Mouse (Mus musculus) adrenal gland, adult 18-20 months (tissue): ENCODE measurements around the gene Canx. TPM values are rescaled to one million over a fixed set of nuclear protein-coding genes. Genes with fewer than 3 reads are reported as not detected.
A peak's percentile ranks its signal among the peaks of the same experiment; 100 is the strongest.
"Not testable (repeated sequence)": the region's sequence is repeated elsewhere in the genome, so short reads cannot be mapped to it uniquely, and the experiment has no call there.

ENCODE experiments used
- DNase-seq, 2 experiments: peaks; one replicate each; pipeline ENCODE4 v3.0.0; 2021 to 2022; ENCODE audit warnings: low spot score in 2 of 2
- long read RNA-seq, 2 experiments: library from polyadenylated mRNA; stranded (forward); transcript quantifications; one replicate each; pipeline ENCODE4 v2.0.0; 2021
- total RNA-seq, 2 experiments: library from RNA; stranded (reverse); gene quantifications; 1 replicate in 1 of 2; 2 replicates in 1 of 2; pipeline ENCODE4 v1.2.3; 2021

Canx gene
- 100 to 1,000 TPM; 431 to 540 TPM for total RNA-seq
- long read RNA-seq, experiment 1, full-length matches to known transcripts: 269 of 322 reads
- long read RNA-seq, experiment 1, partial matches to known transcripts: 11 of 322 reads
- long read RNA-seq, experiment 1, other reads (novel, unspliced or antisense): 42 of 322 reads
- long read RNA-seq, experiment 2, full-length matches to known transcripts: 510 of 662 reads
- long read RNA-seq, experiment 2, partial matches to known transcripts: 69 of 662 reads
- long read RNA-seq, experiment 2, other reads (novel, unspliced or antisense): 83 of 662 reads

GRCm38 (mm10) chr11:50325496-50326301, at the start of gene Canx:
Gene Canx (minus strand): TSS chr11:50325673.
- DNase-seq: peak; percentile 94 to 97

- DNase-seq: peak in 1 of 2 experiments; percentile 15
Observed at GRCm38 (mm10) chr11:50374286-50375015, 49.0 kb upstream of the Canx start.

- DNase-seq: peak in 1 of 2 experiments; percentile 15
Observed at GRCm38 (mm10) chr11:50373621-50374020, 48.1 kb upstream of the Canx start.

GRCm38 (mm10) chr11:50373086-50373485, 47.6 kb upstream of the Canx start:
- no peak for DNase-seq

GRCm38 (mm10) chr11:50371911-50372310, 46.4 kb upstream of the Canx start:
- peak in 1 of 2 experiments; percentile 4 for DNase-seq

GRCm38 (mm10) chr11:50371399-50371841, 45.9 kb upstream of the Canx start:
- DNase-seq: peak; percentile 61

GRCm38 (mm10) chr11:50370969-50371368, 45.5 kb upstream of the Canx start:
- DNase-seq: peak in 1 of 2 experiments; percentile 20

GRCm38 (mm10) chr11:50369360-50369911, 44.0 kb upstream of the Canx start:
- DNase-seq: no peak

GRCm38 (mm10) chr11:50367531-50367930, 42.1 kb upstream of the Canx start:
- peak in 1 of 2 experiments; percentile 17 for DNase-seq

GRCm38 (mm10) chr11:50365322-50365721, 39.8 kb upstream of the Canx start:
- DNase-seq: no peak

- DNase-seq: peak; percentile 63 to 79
Observed at GRCm38 (mm10) chr11:50364548-50364947, 39.1 kb upstream of the Canx start.

- not testable (repeated sequence) for DNase-seq
Observed at GRCm38 (mm10) chr11:50361282-50361681, 35.8 kb upstream of the Canx start.

- DNase-seq: peak in 1 of 2 experiments; percentile 43
Observed at GRCm38 (mm10) chr11:50358950-50359861, 33.7 kb upstream of the Canx start.

GRCm38 (mm10) chr11:50355395-50355794, 29.9 kb upstream of the Canx start:
- DNase-seq: no peak

GRCm38 (mm10) chr11:50354851-50355250, 29.4 kb upstream of the Canx start:
- no peak for DNase-seq

- DNase-seq: no peak
Observed at GRCm38 (mm10) chr11:50354162-50354561, 28.7 kb upstream of the Canx start, which contains the start of gene Cby3. Gene Cby3 (plus strand): TSS chr11:50354462.

- no peak for DNase-seq
Observed at GRCm38 (mm10) chr11:50352177-50352576, 26.7 kb upstream of the Canx start.

GRCm38 (mm10) chr11:50346256-50347032, 21.0 kb upstream of the Canx start:
- no peak for DNase-seq

GRCm38 (mm10) chr11:50345486-50345885, 20.0 kb upstream of the Canx start:
- DNase-seq: no peak
